Mouse (Mus musculus) embryo, embryonic 10 days (tissue): ENCODE results near the gene Prr5.
"Not testable (repeated sequence)": the region's sequence is repeated elsewhere in the genome, so short reads cannot be mapped to it uniquely, and the experiment has no call there.

Experiments used
- DNase-seq: peaks from one replicate; pipeline ENCODE4 v3.0.0-alpha.2; 2015; ENCODE audit warnings: low spot score

Prr5 gene

GRCm38 (mm10) chr15:84714730-84715129 lies 45.3 kb downstream of the Prr5 start:
- DNase-seq: peak; percentile 89

- DNase-seq: no peak
These were observed 45.7 kb downstream of the Prr5 start for GRCm38 (mm10) chr15:84715132-84715531.

GRCm38 (mm10) chr15:84717570-84718270 lies 48.3 kb downstream of the Prr5 start:
- not testable (repeated sequence) for DNase-seq

GRCm38 (mm10) chr15:84718785-84719184 lies 49.4 kb downstream of the Prr5 start:
- no peak for DNase-seq

DNA sequence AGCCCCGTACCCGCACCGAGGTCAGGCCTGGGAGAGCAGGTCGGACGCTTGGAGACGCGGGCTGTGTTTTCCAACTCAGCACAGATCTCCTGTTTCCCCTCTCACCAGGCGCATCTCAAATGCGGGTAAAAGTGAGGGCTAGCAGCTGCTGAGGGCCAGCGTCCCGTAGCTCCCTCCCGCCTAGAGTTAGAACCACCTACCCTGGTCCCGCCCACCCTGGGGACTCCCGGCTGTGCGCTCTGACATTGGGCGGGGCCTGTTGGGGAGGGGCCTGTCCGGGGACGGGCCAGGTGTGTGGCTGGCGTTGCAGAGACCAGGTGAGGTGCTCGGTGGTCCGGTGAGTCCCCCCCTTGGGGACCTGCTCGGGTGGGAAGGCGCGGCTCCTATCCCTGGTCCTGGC lies 50.4 kb downstream of the Prr5 start, which contains the start of gene Arhgap8:
Gene Arhgap8 (plus strand): TSS at position 262 of the 400 bp plus-strand sequence.
- DNase-seq: peak; percentile 69

DNA sequence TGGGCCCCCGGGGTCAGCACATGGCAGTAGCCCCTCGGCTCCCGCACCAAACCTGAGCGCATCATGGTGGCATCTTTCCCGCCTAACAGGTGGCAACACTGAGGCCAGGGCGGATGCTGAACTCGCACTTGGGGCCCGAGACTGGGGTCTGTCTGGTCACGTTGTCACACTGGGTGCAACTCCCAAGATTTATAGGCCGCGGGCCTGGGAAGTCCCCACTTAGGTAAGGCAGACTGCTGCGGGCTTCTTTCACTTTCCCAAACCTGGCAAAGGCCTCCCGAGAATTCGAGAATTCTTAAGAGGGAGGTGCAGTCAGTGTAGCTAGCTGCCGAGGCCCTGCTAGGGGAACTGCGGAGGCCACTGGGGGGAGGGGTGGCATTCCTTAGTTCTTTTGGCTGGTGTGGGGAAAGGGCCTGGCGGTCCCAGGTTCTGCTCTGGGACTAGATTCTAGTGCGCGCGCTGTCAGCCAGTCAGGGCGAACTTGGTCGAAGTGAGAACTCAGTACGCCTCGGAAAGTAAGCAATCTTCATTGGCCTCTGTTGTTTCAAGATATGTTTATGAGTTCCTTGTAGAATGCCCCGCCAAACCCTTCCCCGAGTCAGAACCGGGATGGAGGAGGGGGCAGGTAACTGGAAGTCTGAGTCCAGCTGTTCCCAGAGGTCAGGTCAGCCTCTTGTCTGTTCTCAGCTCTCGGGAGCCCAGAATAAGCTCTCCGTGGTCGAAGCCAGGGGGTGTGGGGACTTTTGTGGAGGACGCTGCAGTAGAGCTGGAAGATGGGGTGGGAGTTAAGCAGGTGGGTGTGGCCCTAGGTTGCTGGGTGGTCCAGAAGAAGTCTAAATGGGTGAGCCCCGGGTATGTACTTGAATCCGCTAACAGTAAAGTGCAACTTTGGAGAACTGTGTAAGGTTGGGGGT lies 51.1 kb downstream of the Prr5 start:
- DNase-seq: peak; percentile 46

DNA sequence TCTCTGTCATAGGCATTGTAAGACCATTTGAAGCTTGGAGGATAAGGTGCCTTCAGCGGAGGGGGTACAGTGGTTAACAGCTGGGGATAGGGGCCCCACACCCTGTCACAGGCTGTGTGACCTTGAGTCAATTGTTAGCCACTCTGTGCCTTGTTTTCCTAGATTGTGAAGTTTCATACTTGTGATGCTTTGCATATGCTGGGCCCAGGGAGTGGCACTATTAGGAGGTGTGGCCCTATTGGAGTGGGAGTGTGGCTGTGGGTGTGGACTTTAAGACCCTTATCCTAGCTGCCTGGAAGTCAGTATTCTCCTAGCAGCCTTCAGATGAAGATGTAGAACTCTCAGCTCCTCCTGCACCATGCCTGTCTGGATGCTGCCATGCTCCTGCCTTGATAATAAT lies 54.2 kb downstream of the Prr5 start:
- not testable (repeated sequence) for DNase-seq

DNA sequence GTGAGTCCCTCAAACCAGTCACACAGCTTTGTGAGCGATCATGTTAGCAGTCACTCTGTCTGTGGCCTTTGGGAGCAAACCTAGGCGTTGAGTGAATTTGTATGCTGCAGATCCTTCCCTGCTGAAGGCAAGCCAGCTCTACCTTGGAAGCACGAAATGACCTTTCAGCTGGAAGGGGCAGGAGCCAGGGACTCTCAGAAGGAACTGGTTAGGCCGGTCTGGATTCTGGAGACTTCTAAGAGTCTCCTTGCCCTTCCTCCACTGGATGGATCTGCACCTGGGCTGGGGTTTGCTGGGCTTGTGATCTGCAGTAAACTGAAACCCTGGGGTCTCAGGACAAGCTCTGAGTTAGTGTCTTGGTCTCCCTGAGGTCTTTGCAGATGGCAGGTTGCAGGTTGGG lies 54.8 kb downstream of the Prr5 start:
- no peak for DNase-seq

DNA sequence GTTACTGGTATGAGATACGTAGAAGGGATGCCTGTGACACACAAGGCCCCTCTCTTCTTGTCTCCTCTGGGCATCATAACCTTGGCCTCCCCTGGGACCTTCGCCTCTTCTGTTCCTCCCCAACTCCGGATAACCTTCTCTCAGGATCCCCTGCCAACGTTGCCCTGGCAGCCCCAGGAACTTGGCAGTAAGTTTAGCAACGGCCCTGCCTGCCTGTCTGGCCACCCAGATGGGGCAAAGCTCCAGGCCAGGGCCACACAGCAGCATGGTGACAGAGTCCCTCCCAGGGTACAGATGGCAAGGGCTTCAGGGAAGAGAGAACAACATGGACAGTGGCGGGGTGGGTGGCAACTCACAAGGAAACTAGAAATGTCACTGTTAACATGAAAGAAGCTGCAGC lies 60.3 kb downstream of the Prr5 start:
- no peak for DNase-seq

DNA sequence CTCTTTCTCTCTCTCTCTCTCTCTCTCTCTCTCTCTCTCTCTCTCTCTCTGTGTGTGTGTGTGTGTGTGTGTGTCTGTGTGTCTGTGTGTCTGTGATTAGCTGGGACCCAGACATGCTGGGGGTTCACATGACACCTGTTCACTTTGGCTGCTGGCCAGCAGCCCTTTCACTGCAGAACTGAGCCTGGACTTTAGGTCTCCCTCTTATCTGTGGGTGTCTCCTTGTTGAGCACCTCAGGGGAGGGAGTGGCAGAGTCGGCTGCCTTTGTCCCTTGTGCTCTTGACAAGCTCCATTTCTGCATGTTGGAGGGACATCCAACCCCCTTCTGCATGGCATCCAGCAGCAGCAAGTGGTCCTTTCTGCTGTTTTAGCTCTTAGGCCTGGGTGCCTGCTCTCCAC lies 61.5 kb downstream of the Prr5 start:
- DNase-seq: no peak

GRCm38 (mm10) chr15:84731676-84732424 lies 62.4 kb downstream of the Prr5 start:
- DNase-seq: no peak

DNA sequence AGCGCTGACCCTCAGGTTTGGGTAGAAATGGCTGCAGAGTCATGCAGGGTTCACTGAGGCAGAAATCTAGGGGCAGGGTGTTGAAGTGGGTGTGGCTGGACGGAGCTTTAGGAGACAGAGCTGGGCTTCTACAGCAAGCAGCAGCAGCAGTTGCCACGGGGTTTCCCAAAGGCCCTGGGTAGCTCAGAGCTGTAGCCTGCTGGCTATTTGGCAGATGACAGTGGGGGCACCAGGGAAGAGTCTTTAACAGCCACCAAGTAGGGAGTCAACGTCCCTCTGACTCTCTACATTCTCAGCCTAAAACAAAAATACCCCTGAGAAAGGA lies 63.0 kb downstream of the Prr5 start:
- no peak for DNase-seq

DNA sequence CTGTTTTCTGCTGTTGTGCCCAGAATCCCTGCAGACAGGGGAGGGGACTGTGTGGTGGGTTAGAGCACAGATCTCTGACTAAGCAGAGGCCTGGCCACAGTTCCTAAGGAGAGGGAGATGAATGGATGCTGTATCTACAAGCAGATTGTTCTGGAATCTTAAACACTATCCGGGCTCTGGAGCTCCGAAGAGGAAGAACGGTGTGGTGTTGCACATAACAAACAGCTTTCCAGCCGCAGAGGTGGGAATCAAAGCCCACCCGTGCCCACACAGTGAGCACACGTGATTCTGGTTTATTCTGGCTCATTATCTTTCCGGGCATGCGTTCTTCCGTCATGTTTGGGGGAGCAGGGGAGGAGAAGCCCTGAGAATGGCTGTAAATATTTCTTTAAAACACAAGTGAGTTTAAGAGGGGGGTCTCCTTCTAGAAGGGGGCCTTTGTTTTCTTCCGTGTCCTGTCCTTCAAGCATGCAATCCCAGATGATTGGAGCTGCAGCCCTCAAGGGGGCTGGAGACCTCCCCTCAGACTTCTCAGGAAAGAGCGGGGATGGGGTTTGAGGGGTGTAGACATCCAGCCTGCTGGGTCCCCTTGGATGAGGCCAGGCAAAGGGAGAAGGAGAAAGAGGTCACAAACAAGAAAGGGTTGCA lies 67.0 kb downstream of the Prr5 start:
- no peak for DNase-seq

DNA sequence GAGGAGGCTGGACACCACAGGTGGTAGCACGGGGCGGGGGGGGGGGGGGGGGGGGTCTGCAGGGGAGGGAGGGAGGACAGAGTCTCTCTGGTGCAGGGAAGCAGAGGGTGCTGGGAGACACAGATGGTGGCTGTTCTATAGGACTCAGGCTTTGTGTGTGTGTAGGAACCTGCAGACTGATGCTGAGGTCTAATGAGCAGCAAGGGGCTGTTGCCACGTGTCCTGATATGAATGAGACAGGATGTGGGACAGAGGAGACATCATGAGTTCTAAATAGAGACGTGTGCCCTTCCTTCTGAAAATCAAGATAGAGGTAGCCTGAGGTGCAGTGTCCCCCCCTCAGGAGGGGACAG lies 67.5 kb downstream of the Prr5 start:
- DNase-seq: no peak

DNA sequence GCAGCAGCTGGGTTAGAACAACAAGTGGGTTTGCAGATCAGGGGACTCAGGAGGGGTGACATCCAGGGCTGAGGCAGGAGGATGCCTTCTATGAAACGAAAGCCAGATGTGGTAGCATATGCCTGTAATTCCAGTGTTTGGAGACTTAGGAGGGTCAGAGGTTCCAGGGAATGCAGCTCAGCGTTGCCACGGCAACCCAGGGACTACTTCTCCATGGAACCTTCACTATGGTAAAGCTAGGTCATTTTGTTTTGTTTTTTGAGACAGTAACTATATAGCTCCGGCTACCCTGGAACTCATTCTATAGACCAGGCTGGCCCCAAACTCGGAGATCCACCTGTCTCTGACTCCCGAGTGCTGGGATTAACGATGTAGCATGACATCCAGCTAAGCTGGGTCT lies 68.8 kb downstream of the Prr5 start:
- no peak for DNase-seq

- no peak for DNase-seq
These were observed 72.2 kb downstream of the Prr5 start for GRCm38 (mm10) chr15:84741573-84741972.

- DNase-seq: peak; percentile 56
These were observed 73.9 kb downstream of the Prr5 start for GRCm38 (mm10) chr15:84743347-84743746.

- DNase-seq: peak; percentile 38
These were observed 74.9 kb downstream of the Prr5 start for GRCm38 (mm10) chr15:84744308-84744707.

- no peak for DNase-seq
These were observed 76.4 kb downstream of the Prr5 start for GRCm38 (mm10) chr15:84745831-84746230.
